Mouse (Mus musculus): Measurements from ENCODE around the gene Asb15.

Gene Asb15

GRCm38 (mm10) chr6:24568963-24569362 is 41.0 kb downstream of the Asb15 start:
- DNase-seq (ENCODE audit: low spot score) = no peak

- no peak for DNase-seq (ENCODE audit: low spot score)
These were observed 41.8 kb downstream of the Asb15 start for GRCm38 (mm10) chr6:24569711-24570110.

GRCm38 (mm10) chr6:24570278-24570677 is 42.3 kb downstream of the Asb15 start:
- DNase-seq (ENCODE audit: low spot score) = no peak

DNA sequence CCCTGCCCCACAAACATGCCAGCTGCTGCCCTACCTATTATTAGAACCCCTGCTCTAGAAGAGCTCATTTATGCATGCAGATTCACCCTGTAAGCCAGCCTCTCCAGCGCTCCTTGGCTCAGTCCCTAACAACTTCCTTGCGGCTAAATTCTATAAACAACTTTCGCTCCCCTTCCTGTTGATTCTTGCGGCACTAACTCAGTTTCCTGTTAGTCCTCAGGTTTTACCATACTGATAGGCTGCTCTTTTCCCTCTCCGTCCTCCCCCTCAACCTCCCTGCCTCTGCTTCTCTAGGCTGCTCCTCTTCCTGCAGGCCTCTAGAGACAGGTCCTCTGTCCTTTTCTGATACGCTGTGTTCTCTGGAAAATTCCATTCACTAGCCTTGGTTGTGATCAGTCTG is 43.2 kb downstream of the Asb15 start:
- no peak for DNase-seq (ENCODE audit: low spot score)

DNA sequence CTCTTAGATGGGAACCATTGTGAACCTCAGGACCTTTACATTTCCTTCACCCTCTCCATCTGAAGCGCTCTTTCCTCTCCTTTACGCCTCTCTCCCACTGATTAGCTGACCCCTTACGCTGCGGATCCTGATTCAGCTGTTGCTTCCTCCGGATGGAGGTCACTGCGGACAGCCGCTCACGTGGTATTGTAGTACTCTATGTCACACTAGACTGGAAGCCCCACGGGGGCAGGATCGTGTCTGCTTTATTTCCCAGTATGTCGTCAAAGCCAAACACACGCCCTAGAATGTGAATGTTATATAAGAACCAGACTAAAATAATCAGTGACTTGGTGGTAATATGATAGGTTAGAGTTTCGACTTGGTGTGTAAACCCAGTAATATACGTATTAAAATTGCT is 44.5 kb downstream of the Asb15 start:
- DNase-seq (ENCODE audit: low spot score) = no peak

- DNase-seq (ENCODE audit: low spot score) = no peak
These were observed 45.4 kb downstream of the Asb15 start for GRCm38 (mm10) chr6:24573319-24573718.

- DNase-seq (ENCODE audit: low spot score) = no peak
These were observed 55.5 kb downstream of the Asb15 start for GRCm38 (mm10) chr6:24583456-24583855.

DNA sequence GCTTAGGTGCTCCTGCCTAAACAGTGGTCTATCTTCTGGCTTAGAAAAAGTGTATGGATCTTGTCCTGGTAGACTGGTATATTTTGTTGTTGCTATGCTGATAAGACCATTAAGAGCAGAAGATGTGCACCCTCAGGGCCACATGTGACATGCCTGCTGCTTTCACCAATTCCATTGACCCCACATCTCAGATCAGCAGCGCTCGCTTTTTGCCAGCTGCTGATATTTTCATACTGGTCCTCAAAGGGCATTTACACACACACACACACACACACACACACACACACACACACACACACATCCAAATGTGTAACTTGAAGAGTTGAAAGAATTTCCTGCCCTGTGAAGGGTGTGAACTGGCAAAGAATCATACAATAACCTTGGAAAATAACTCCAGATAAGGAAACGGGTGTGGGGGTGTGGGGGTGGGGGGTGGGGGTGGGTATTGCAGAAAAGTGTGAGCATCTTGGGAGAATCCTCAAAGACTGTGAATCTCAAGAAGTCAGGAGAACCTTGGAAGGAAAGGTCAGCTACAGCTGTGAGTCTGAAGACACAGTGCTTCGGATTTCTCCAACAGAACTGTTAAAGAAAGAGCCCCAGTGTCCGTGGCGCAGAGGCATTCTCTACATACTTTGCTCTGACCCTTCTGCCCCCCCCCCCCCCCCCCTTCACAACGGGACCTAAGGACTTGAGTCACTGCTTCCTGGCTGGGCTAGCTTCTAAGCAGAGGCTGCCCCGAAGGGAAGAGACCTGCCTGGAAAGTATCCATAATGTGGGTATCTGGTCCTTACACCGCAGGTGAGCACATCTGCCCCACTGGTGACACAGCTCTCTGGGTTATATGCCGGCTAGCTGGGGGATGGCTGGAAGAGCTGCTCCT is 57.7 kb downstream of the Asb15 start:
- no peak for DNase-seq (ENCODE audit: low spot score)

- peak; percentile 37 for DNase-seq (ENCODE audit: low spot score)
These were observed 58.9 kb downstream of the Asb15 start for GRCm38 (mm10) chr6:24586885-24587284.

DNA sequence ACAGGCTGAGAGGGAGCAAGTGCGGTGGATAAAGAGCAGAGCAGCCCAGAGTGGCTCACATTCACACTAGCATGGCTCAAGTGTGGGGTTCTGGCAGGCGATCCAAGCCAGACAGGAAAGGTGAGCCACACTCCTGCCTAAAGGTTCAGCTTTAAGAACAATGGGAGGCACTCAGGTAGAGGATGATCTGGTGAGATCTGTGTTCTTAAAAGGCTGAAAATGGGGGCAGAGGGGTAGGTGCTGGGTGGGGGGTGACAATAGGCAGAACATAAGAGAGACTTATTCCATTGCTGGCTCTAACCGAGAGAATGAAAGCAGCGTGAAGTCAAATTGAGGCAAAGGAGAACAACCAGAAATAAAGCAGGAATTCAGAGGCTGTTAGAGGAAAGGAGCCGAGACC is 62.3 kb downstream of the Asb15 start:
- DNase-seq (ENCODE audit: low spot score) = no peak

- DNase-seq (ENCODE audit: low spot score) = no peak
These were observed 63.7 kb downstream of the Asb15 start for GRCm38 (mm10) chr6:24591525-24592218.

GRCm38 (mm10) chr6:24597500-24597899 is 69.6 kb downstream of the Asb15 start, which contains the start of gene Lmod2:
Lmod2 (plus strand) TSS chr6:24597762.
- no peak for DNase-seq (ENCODE audit: low spot score)

DNA sequence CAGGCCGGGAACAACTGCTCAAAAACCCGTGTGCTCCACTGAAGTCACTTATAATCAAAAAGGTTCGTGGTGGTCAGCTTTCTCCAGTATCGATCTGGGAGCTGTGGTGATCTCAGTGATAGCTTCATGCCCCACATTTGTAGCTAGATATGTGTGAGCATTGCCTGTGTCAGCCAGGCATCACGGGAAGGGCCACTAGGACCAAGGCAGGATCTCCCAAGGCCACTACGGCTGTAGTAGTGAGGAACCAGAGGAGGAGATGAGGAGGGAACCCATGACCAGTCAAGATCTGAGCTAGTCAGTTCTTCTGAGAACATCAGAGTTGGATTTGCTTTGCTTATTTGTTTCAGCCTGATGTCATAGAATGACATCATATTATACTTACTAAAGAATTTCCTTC is 71.2 kb downstream of the Asb15 start:
- no peak for DNase-seq (ENCODE audit: low spot score)

DNA sequence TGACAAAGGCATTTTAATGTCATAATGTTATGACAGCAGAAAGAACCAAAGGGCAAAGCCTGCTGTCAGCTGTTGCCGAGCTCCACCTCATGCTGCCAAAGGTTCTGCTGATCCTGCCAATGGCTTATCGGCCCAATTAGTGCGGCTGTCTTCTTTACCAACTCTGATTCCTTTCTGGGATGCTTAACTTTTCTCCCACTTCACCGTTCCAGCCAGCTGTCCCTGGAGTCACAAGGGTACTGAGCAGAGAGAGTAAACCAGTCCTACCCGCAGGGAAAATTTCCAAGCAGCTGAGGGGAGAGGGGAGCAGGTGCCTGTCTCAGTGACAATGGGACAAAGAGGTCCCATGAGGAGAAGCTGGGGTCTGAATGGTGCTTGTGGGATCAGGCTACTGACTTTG is 71.7 kb downstream of the Asb15 start:
- DNase-seq (ENCODE audit: low spot score) = no peak

DNA sequence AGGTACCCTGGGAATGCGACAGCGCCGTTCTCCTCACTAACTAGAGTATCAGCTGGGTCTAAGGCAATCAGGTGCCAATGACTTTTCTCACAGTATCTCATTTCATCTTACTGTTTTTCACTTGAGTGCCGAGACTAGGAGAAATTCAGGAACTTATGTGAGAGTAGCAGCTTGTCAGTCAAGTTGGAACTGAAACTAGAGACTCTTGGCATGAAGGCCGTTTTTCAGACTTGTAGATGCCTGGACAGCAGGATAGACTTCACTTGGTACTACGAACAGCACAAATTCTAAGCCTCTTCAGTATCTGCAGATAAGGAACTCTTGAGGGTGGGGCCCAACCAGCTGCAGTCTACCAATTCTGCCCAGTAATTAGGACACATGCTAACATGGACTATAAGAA is 72.2 kb downstream of the Asb15 start:
- DNase-seq (ENCODE audit: low spot score) = no peak

GRCm38 (mm10) chr6:24600726-24601125 is 72.8 kb downstream of the Asb15 start:
- no peak for DNase-seq (ENCODE audit: low spot score)

- no peak for DNase-seq (ENCODE audit: low spot score)
These were observed 73.7 kb downstream of the Asb15 start for GRCm38 (mm10) chr6:24601668-24602067.

DNA sequence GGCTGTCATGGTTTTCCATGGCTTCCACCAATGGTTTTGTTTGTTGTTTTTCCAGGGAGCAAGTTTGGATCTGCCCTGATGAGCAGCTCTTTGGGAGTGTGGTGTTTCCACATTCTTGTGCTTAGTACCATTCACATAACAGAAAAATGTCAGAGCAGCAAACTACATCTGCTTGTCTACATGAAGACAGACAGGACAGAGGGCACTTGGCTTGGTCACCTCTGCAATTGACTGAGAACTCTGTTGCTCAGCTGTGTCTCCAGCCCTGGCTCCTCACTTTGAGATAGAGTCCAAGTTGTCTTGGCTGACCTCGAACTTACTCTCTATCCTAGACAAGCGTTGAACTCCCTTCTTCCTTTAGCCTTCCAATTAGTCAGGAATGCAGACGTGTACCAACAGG is 74.4 kb downstream of the Asb15 start:
- no peak for DNase-seq (ENCODE audit: low spot score)

DNA sequence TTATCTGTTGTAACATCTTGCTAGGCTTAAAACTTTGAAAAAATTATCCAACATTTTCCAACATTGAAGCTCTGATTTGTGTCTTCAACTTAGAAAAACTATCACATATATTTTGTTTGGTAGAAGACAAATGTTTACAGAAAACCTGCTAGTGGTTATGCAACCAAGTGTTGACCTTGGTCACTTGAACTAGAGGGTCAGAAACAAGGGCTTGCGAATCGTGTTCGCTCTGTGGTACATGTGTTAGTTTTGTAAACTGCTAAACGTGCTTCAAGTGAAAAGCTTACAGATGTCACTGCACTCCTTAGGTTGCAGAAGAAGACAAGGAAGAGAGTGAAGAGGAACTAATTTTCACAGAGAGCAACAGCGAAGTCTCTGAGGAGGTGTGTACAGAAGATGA is 75.0 kb downstream of the Asb15 start:
- DNase-seq (ENCODE audit: low spot score) = no peak

- no peak for DNase-seq (ENCODE audit: low spot score)
These were observed 76.3 kb downstream of the Asb15 start for GRCm38 (mm10) chr6:24604289-24604688.

DNA sequence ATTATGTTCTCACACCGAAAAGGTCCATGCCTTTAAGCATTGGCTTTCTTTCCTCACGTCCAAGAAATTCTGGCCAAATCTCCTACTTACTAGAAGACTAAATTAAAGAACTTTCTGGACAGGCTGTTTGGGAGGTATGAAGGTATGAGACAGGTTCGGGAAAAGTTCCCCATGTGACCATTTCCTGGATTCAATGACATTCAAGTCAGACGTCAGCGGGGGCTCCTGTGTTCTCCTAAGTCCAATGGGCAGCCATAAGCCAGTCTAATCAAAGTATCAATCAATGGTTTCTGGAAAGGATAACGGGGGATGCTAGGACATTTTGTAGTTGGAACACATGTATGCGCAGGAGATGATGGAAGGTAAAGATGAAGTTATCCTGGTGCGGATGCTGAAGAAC is 77.7 kb downstream of the Asb15 start:
- no peak for DNase-seq (ENCODE audit: low spot score)

- DNase-seq (ENCODE audit: low spot score) = no peak
These were observed 78.6 kb downstream of the Asb15 start for GRCm38 (mm10) chr6:24606512-24606911.

DNA sequence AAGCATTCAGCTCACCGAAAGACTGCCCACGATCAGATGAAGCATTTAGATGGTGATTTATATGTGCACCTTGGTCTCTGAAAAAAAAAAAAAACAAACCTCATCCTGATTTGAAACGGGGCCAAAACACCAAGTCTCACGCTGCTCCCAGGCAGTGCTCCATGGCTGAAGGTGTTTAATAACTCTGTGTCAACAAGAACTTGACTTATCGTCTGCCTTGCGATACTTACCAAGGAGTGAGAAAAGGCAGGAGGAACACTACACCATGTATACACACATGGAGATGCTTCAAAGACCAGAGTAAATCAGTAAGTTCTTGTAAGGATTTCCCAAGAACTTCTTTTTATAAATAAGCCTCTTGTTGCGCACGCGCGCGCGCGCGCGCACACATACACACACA is 79.6 kb downstream of the Asb15 start:
- DNase-seq (ENCODE audit: low spot score) = no peak
